24 mouse cellular contexts compared by ENCODE assay signal in the genomic region with DNA sequence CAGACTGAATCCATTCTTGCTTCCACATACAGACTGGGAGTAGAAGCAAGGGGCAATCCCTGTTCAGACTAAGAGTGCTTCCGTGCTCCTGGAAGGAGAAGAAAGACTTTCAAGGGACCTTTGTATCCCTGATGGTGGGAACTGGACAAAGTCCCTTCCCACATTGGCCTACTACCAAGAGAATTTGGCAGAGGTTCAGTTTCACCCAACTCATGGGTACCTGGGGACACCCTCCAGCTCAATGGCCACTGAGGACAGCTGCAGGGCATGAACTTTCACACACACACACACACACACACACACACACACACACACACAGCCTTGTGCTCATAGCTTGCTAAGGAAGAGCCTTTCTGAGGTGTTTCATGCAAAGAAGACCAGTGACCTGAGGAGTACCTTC. TPM values are rescaled to one million over a fixed set of nuclear protein-coding genes. Genes with fewer than 3 reads are reported as not detected.
"Had no signal": no experiment of that assay in that cellular context is flagged by ENCODE, and none has a peak within 500 bp of the region (broad histone marks: within the 10 kb centered on the region; RNA-seq: fewer than 3 reads in every experiment).

No protein-coding gene starts in this region.

- H3K4me2 ChIP-seq: liver, embryonic 11.5 days; lung, embryonic 15.5 days; midbrain, embryonic 11.5 days had no signal

- H3K27me3 ChIP-seq: lung, embryonic 15.5 days had no signal

- ATAC-seq: hindbrain, postnatal 0 days; inflammation-experienced regulatory T-cells, adult 6 months; intestine, embryonic 16.5 days had no signal

- H3K9me3 ChIP-seq: lung, embryonic 15.5 days had no signal

- H3K4me1 ChIP-seq: lung, embryonic 15.5 days had no signal

- H3K27ac ChIP-seq: hindbrain, postnatal 0 days; left cerebral cortex, adult 2 months; liver, embryonic 14.5 days; lung, embryonic 15.5 days; stomach, postnatal 0 days had no signal

- H3K36me3 ChIP-seq: lung, embryonic 15.5 days had no signal

- H3K9ac ChIP-seq: liver, embryonic 14.5 days; lung, embryonic 15.5 days had no signal

- DNase-seq: layer of hippocampus, postnatal 36 days; lung, adult 18-20 months; lung, postnatal 10 days; lung, postnatal 36 days; midbrain, embryonic 14.5 days; right cerebral cortex, postnatal 4 days; thymus, adult 18-20 months; thymus, postnatal 14 days; thymus, postnatal 4 days had no signal

- H3K4me3 ChIP-seq: left cerebral cortex, adult 2 months; lung, embryonic 15.5 days had no signal

RNA-seq across cellular contexts. Expression of gene Gm14597, which starts 29.5 kb away (rescaled TPM):
- polyA plus RNA-seq: hindbrain, postnatal 0 days; inflammation-experienced regulatory T-cells, adult 6 months; intestine, embryonic 16.5 days; large intestine, adult 2 months; limb, embryonic 11.5 days; limb, embryonic 14.5 days; liver, embryonic 11.5 days; liver, embryonic 14.5 days; lung, embryonic 15.5 days; midbrain, embryonic 11.5 days; midbrain, embryonic 14.5 days; midbrain, postnatal 0 days; neural tube, embryonic 11.5 days; stomach, embryonic 14.5 days; stomach, postnatal 0 days had no signal
